Mouse (Mus musculus): ENCODE data around the gene Xlr3a.

DNA sequence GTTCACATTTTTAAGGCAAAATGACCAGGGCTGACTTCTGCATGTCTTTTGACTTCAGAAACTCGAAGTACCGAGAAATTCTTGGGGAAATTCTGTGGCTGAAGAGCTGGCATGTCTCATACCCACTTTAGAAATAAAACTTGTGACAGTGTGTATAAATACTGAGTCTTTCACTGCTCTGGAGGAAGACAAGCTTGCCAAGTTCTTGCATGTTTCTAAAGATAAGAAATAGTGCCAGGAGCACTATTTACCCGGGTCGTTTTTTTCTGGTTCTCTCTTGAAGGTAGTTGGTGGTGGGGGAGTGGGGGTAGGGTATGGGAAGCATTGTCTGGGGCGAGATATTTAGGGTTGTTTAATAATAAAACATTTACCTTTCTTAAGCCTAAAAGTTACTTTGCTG, 34.6 kb downstream of the Xlr3a start:
- TF ChIP-seq POLR2A (IDR thresholded peaks at IDR 0.05; ENCODE audit: extremely low read depth, insufficient read depth, low read length) (no peak), CTCF (IDR thresholded peaks at IDR 0.05; ENCODE audit: low read depth, low read length) (no peak)

Data from liver, adult 2 months (tissue).